Mouse (Mus musculus) bone marrow, adult 2 months (tissue): Measurements from ENCODE around the gene C130074G19Rik.

Experiments
- CTCF ChIP-seq: fragments of 200-500 bp; IDR thresholded peaks from 2 replicates; pipeline ENCODE4 v1.5.1; 2011; ENCODE audit warnings: low read length, control low read depth; ENCODE audit not compliant: control insufficient read depth, insufficient read depth
- POLR2A ChIP-seq: fragments of 200-500 bp; IDR thresholded peaks from 2 replicates; pipeline ENCODE4 v1.6.1; 2011; ENCODE audit warnings: low read depth, mild to moderate bottlenecking, control low read depth, low read length, borderline replicate concordance; ENCODE audit not compliant: control insufficient read depth

GRCm38 (mm10) chr1:184912336-184912735 is 29.3 kb upstream of the C130074G19Rik start:
- TF ChIP-seq POLR2A: no peak
- TF ChIP-seq CTCF: no peak
